Mouse (Mus musculus) cerebellum, adult 2 months (tissue): Measurements from ENCODE around the gene Klk12. TPM values are rescaled to one million over a fixed set of nuclear protein-coding genes. Genes with fewer than 3 reads are reported as not detected.

Experiments
- DNase-seq, 2 experiments: peaks; one replicate each; pipeline ENCODE4 v3.0.0; 2021
- H3K27ac ChIP-seq: fragments of 200-500 bp; 2 replicates; pipeline ENCODE4 v1.5.1; 2012; ENCODE audit warnings: low read length, control low read depth, inconsistent platforms; ENCODE audit not compliant: insufficient read depth
- H3K27me3 ChIP-seq: fragments of 200-500 bp; 2 replicates; pipeline ENCODE4 v1.6.1; 2012; ENCODE audit warnings: inconsistent platforms, mild to moderate bottlenecking, low read length, moderate library complexity; ENCODE audit not compliant: control insufficient read depth, insufficient read depth
- H3K4me1 ChIP-seq: fragments of 200-500 bp; 2 replicates; pipeline ENCODE4 v1.6.1; 2011; ENCODE audit warnings: low read length; ENCODE audit not compliant: control insufficient read depth, insufficient read depth
- H3K4me3 ChIP-seq: fragments of 200-500 bp; replicated peaks from 2 replicates; pipeline ENCODE3; 2011; ENCODE audit warnings: mild to moderate bottlenecking, low read depth, low read length, control low read depth; ENCODE audit not compliant: insufficient read depth
- CTCF ChIP-seq: fragments of 200-500 bp; IDR thresholded peaks from 2 replicates; pipeline ENCODE4 v1.5.1; 2011; ENCODE audit warnings: low read depth, mild to moderate bottlenecking, control low read depth, low read length, moderate library complexity, borderline replicate concordance; ENCODE audit not compliant: insufficient read depth
- POLR2A ChIP-seq: fragments of 200-500 bp; IDR thresholded peaks from 2 replicates; pipeline ENCODE4 v1.6.1; 2011; ENCODE audit warnings: low read length, control low read depth, borderline replicate concordance; ENCODE audit not compliant: insufficient read depth
- WGBS: fragments of 180-500 bp; shearing (Covaris S2); methylation state at CpG from one replicate; pipeline ENCODE4 v1.1.7; 2018; 5-methylcytosine and 5-hydroxymethylcytosine counted together
- polyA plus RNA-seq: library from polyadenylated mRNA; depleted of rRNA; stranded (reverse); fragments of >200 nt; gene quantifications from 2 replicates; pipeline ENCODE4 v1.2.3, GENCODE M21; 2012; rRNA removed

Klk12 gene
- polyA plus RNA-seq, result not detected in 2 replicates

- no peak for DNase-seq
- Histone ChIP-seq H3K27ac (no peak within 1 kb of the TSS), H3K4me1 (no peaks in the 10 kb centered on the region), H3K4me3 (no peak within 1 kb of the TSS), H3K27me3 (no peaks in the 10 kb centered on the region)
- WGBS, result 84% methylated on average over 4 of the region's 4 CpGs
- TF ChIP-seq CTCF (no peak), POLR2A (no peak)
Measured at GRCm38 (mm10) chr7:43768597-43768996, at the start of gene Klk12. TSS of gene Klk12 (plus strand) at chr7:43768897.

GRCm38 (mm10) chr7:43747788-43748187, 20.9 kb upstream of the Klk12 start:
- H3K4me1 ChIP-seq, result no peaks in the 10 kb centered on the region
- no peak overlapping the region for H3K4me3 ChIP-seq
- 5% methylated on average over 1 of the region's 1 CpGs for WGBS
- H3K27ac ChIP-seq, result no peak overlapping the region
- no peak for DNase-seq
- TF ChIP-seq CTCF, result no peak
- no peak for TF ChIP-seq POLR2A
- H3K27me3 ChIP-seq, result no peaks in the 10 kb centered on the region

- no peaks in the 10 kb centered on the region for H3K4me1 ChIP-seq
- WGBS, result 31% methylated on average over 2 of the region's 2 CpGs
Measured at GRCm38 (mm10) chr7:43752806-43753205, 15.9 kb upstream of the Klk12 start.

GRCm38 (mm10) chr7:43766484-43766883, 2.2 kb upstream of the Klk12 start:
- H3K27me3 ChIP-seq, result no peaks in the 10 kb centered on the region
- no peak overlapping the region for H3K4me3 ChIP-seq
- H3K27ac ChIP-seq, result no peak overlapping the region
- no peak for DNase-seq
- TF ChIP-seq CTCF (no peak), POLR2A (no peak)
- H3K4me1 ChIP-seq, result no peaks in the 10 kb centered on the region
- 23% methylated on average over 8 of the region's 8 CpGs for WGBS

More at GRCm38 (mm10) chr7:43752806-43753205, 15.9 kb upstream of the Klk12 start:
- Histone ChIP-seq H3K4me3 (no peak overlapping the region), H3K27me3 (no peaks in the 10 kb centered on the region), H3K27ac (no peak overlapping the region)
- TF ChIP-seq POLR2A (no peak), CTCF (no peak)
- DNase-seq, result no peak

- Histone ChIP-seq H3K27ac (no peak overlapping the region), H3K4me1 (no peaks in the 10 kb centered on the region), H3K27me3 (no peaks in the 10 kb centered on the region), H3K4me3 (no peak overlapping the region)
- no peak for DNase-seq
- WGBS, result 93% methylated on average over 8 of the region's 8 CpGs
- TF ChIP-seq CTCF (no peak), POLR2A (no peak)
Measured at GRCm38 (mm10) chr7:43769636-43770035, 939 bp downstream of the Klk12 start.

GRCm38 (mm10) chr7:43770701-43771100, 2.0 kb downstream of the Klk12 start:
- no peak for DNase-seq
- 92% methylated on average over 10 of the region's 10 CpGs for WGBS
- TF ChIP-seq CTCF (no peak), POLR2A (no peak)
- H3K27me3 ChIP-seq, result no peaks in the 10 kb centered on the region
- H3K4me3 ChIP-seq, result no peak overlapping the region
- H3K27ac ChIP-seq, result no peak overlapping the region
- H3K4me1 ChIP-seq, result no peaks in the 10 kb centered on the region

- no peak for TF ChIP-seq POLR2A
- no peak for TF ChIP-seq CTCF
- WGBS, result 90% methylated on average over 6 of the region's 6 CpGs
- H3K4me3 ChIP-seq, result no peak overlapping the region
- H3K27me3 ChIP-seq, result no peaks in the 10 kb centered on the region
- H3K27ac ChIP-seq, result no peak overlapping the region
- H3K4me1 ChIP-seq, result no peaks in the 10 kb centered on the region
- no peak for DNase-seq
Measured at GRCm38 (mm10) chr7:43771916-43772315, 3.2 kb downstream of the Klk12 start.

- no peak for DNase-seq
- WGBS, result 79% methylated on average over 3 of the region's 3 CpGs
- H3K27me3 ChIP-seq, result no peaks in the 10 kb centered on the region
- no peaks in the 10 kb centered on the region for H3K4me1 ChIP-seq
- no peak overlapping the region for H3K27ac ChIP-seq
- TF ChIP-seq CTCF, result no peak
- no peak for TF ChIP-seq POLR2A
- no peak overlapping the region for H3K4me3 ChIP-seq
Measured at GRCm38 (mm10) chr7:43772901-43773300, 4.2 kb downstream of the Klk12 start.

- 85% methylated on average over 5 of the region's 5 CpGs for WGBS
- DNase-seq, result no peak
- no peak within 1 kb of the TSS for H3K27ac ChIP-seq
- H3K27me3 ChIP-seq, result no peaks in the 10 kb centered on the region
- TF ChIP-seq CTCF, result no peak
- TF ChIP-seq POLR2A, result no peak
- H3K4me3 ChIP-seq, result no peak within 1 kb of the TSS
- H3K4me1 ChIP-seq, result no peaks in the 10 kb centered on the region
Measured at GRCm38 (mm10) chr7:43774364-43774763, 5.7 kb downstream of the Klk12 start, which contains the start of gene Klk11. TSS of gene Klk11 (plus strand) at chr7:43774604.
